Mouse (Mus musculus): ENCODE measurements around the gene Lipc. TPM values are rescaled to one million over a fixed set of nuclear protein-coding genes. Genes with fewer than 3 reads are reported as not detected.

The Lipc gene
- polyA plus RNA-seq, 1 experiment from 2014 or later: not detected

DNA sequence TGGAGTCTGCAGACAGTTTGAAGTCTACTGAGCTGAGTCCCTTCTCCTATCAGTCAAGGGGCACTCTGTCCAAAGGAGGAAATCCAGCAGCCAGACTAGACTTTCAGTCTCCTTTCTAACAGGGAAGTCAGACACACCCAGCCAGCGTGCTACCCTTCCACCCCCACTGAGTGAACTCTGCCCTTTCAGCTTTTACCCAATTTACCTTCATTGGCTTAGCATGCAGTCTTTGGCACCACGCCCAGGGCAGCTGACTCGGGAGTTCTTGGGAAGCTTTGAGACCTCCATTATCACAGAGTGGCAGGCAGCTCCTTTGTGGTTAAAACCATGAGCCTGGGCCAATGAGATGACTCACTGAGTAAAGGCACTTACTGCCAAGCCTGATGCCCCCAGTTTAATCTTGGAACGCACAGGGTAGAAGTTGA is 117.3 kb downstream of the Lipc start:
- H3K4me3 ChIP-seq (ENCODE audit: low read depth, low read length): no peak overlapping the region
- H3K4me1 ChIP-seq (replicated peaks; ENCODE audit: control insufficient read depth, insufficient read depth, low read length): no peaks in the 10 kb centered on the region
- no peaks in the 10 kb centered on the region for H3K9me3 ChIP-seq (ENCODE audit: control insufficient read depth, low read length)
- H3K27ac ChIP-seq (ENCODE audit: low read depth, low read length): no peak overlapping the region
- H3K27me3 ChIP-seq (ENCODE audit: control insufficient read depth, insufficient read depth, low read length): no peaks in the 10 kb centered on the region
- no peak overlapping the region for H3K4me2 ChIP-seq (ENCODE audit: low read depth, low read length, severe bottlenecking)
- no peak overlapping the region for H3K9ac ChIP-seq (ENCODE audit: low read length)
- WGBS: 66% methylated on average over 4 of the region's 4 CpGs
- no peaks in the 10 kb centered on the region for H3K36me3 ChIP-seq (ENCODE audit: control insufficient read depth, insufficient read depth, low read length)
- ATAC-seq (replicated peaks; ENCODE audit: low FRiP score): no peak
- peak; percentile 61 for DNase-seq (ENCODE audit: low spot score)

GRCm38 (mm10) chr9:70834217-70834616 is 117.8 kb downstream of the Lipc start:
- Histone ChIP-seq H3K27ac (ENCODE audit: low read depth, low read length) (no peak overlapping the region), H3K9me3 (ENCODE audit: control insufficient read depth, low read length) (no peaks in the 10 kb centered on the region), H3K4me1 (replicated peaks; ENCODE audit: control insufficient read depth, insufficient read depth, low read length) (no peaks in the 10 kb centered on the region), H3K9ac (ENCODE audit: low read length) (no peak overlapping the region), H3K4me2 (ENCODE audit: low read depth, low read length, severe bottlenecking) (no peak overlapping the region), H3K4me3 (ENCODE audit: low read depth, low read length) (no peak overlapping the region), H3K27me3 (ENCODE audit: control insufficient read depth, insufficient read depth, low read length) (no peaks in the 10 kb centered on the region), H3K36me3 (ENCODE audit: control insufficient read depth, insufficient read depth, low read length) (no peaks in the 10 kb centered on the region)
- 92% methylated on average over 3 of the region's 3 CpGs for WGBS
- ATAC-seq (replicated peaks; ENCODE audit: low FRiP score): no peak
- no peak for DNase-seq (ENCODE audit: low spot score)

DNA sequence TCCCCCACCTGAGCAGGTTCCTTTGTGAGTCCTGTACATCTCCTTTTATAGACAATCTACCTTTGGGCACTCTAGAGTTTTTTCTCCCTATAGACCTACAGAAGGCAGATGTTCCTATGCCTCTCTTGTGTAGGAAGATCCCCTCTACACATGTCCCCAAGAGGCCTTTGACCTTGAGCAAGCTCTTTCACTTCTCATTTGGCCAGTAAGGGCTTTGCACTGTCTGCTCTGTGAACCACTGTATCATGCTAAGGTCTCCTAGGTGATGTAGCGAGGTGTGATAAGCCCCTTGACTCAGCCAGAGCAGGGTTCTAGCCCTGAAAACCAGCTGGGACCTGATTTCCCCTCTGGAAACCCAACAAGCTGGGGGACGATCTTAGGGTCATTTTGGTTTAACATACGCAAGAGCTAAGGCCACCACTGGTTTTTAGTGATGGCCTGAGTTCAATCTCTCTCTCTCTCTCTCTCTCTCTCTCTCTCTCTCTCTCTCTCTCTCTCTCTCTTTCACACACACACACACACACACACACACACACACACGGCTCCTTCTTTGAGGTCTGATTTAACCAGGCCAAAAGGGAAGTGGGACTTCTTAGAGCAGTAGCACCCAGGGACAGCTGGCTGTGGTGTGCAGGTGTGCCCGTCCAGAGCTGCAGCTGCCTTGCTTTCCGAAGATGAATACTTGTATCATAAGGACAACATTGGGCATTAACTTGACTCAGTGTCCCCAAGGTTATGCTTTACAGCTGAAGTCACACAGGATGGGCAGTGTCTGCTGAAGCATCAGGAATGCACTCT is 118.7 kb downstream of the Lipc start:
- ATAC-seq (replicated peaks; ENCODE audit: low FRiP score) (no peak), DNase-seq (ENCODE audit: low spot score) (no peak)
- Histone ChIP-seq H3K4me3 (ENCODE audit: low read depth, low read length) (no peak overlapping the region), H3K9me3 (ENCODE audit: control insufficient read depth, low read length) (no peaks in the 10 kb centered on the region), H3K4me2 (ENCODE audit: low read depth, low read length, severe bottlenecking) (no peak overlapping the region), H3K27ac (ENCODE audit: low read depth, low read length) (no peak overlapping the region), H3K27me3 (ENCODE audit: control insufficient read depth, insufficient read depth, low read length) (no peaks in the 10 kb centered on the region), H3K36me3 (ENCODE audit: control insufficient read depth, insufficient read depth, low read length) (no peaks in the 10 kb centered on the region), H3K9ac (ENCODE audit: low read length) (no peak overlapping the region), H3K4me1 (replicated peaks; ENCODE audit: control insufficient read depth, insufficient read depth, low read length) (no peaks in the 10 kb centered on the region)
- 84% methylated on average over 6 of the region's 6 CpGs for WGBS

DNA sequence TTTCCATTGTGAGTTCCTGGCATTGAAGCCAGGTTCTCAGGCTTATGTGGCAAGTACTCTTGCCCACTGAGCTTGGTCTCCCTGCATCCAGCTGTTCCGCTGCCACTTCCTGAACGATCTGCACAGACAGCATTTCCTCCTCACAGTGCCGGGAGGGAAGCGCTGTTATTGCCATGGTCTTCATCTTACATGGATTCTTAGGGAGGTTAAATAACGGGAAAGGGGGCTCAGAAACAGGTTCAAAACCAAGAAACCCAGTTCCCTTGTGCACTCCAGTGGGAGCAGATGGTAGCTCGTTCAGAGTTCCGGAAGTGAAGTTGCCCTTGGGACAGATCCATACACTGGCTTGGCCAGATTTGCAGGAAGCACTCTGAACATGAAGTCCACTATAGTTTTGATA is 119.8 kb downstream of the Lipc start:
- no peak overlapping the region for H3K27ac ChIP-seq (ENCODE audit: low read depth, low read length)
- no peak overlapping the region for H3K4me3 ChIP-seq (ENCODE audit: low read depth, low read length)
- no peaks in the 10 kb centered on the region for H3K9me3 ChIP-seq (ENCODE audit: control insufficient read depth, low read length)
- DNase-seq (ENCODE audit: low spot score) (no peak), ATAC-seq (replicated peaks; ENCODE audit: low FRiP score) (no peak)
- no peaks in the 10 kb centered on the region for H3K36me3 ChIP-seq (ENCODE audit: control insufficient read depth, insufficient read depth, low read length)
- no peaks in the 10 kb centered on the region for H3K4me1 ChIP-seq (replicated peaks; ENCODE audit: control insufficient read depth, insufficient read depth, low read length)
- H3K9ac ChIP-seq (ENCODE audit: low read length): no peak overlapping the region
- 89% methylated on average over 7 of the region's 7 CpGs for WGBS
- no peaks in the 10 kb centered on the region for H3K27me3 ChIP-seq (ENCODE audit: control insufficient read depth, insufficient read depth, low read length)
- H3K4me2 ChIP-seq (ENCODE audit: low read depth, low read length, severe bottlenecking): no peak overlapping the region

GRCm38 (mm10) chr9:70830844-70831529 is 121.0 kb downstream of the Lipc start:
- no peak overlapping the region for H3K27ac ChIP-seq (ENCODE audit: low read depth, low read length)
- H3K4me3 ChIP-seq (ENCODE audit: low read depth, low read length): no peak overlapping the region
- H3K9me3 ChIP-seq (ENCODE audit: control insufficient read depth, low read length): no peaks in the 10 kb centered on the region
- H3K9ac ChIP-seq (ENCODE audit: low read length): no peak overlapping the region
- H3K4me1 ChIP-seq (replicated peaks; ENCODE audit: control insufficient read depth, insufficient read depth, low read length): no peaks in the 10 kb centered on the region
- no peaks in the 10 kb centered on the region for H3K27me3 ChIP-seq (ENCODE audit: control insufficient read depth, insufficient read depth, low read length)
- DNase-seq (ENCODE audit: low spot score) (no peak), ATAC-seq (replicated peaks; ENCODE audit: low FRiP score) (no peak)
- H3K36me3 ChIP-seq (ENCODE audit: control insufficient read depth, insufficient read depth, low read length): no peaks in the 10 kb centered on the region
- 89% methylated on average over 6 of the region's 6 CpGs for WGBS
- no peak overlapping the region for H3K4me2 ChIP-seq (ENCODE audit: low read depth, low read length, severe bottlenecking)

DNA sequence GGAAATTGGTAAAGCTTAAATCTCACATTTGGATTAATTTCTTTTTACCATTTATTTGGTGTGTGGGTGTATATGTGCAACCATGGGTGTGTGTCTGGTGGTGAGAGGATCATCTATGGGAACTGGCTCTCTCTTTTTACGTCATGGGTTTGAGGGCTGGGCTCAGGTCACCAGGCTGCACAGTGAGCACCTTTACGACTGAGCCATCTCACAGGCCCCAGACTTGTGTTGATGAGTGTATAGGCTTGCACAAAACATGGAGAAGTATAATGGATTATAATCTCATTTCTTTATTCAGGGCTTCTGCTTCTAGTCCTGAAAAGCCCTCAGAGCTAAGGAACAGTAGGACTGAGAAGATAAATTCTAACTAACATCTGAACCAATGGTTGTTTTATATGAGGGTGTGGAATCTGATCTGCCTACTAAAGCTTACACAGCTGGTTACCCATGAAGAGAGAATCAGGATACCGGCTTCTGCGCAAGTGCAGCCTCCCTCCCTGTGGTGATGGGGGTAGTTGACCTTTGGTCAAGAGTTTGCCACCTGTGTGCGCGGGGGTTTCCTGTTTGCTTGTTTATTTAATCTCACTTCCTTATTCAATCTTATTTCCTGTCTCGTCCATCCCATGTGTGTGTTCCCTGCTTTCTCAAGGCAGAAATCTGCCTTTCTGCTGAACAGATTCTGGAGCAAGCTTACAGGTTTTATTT is 122.1 kb downstream of the Lipc start:
- Histone ChIP-seq H3K4me2 (ENCODE audit: low read depth, low read length, severe bottlenecking) (no peak overlapping the region), H3K36me3 (ENCODE audit: control insufficient read depth, insufficient read depth, low read length) (no peaks in the 10 kb centered on the region), H3K9me3 (ENCODE audit: control insufficient read depth, low read length) (no peaks in the 10 kb centered on the region), H3K27me3 (ENCODE audit: control insufficient read depth, insufficient read depth, low read length) (no peaks in the 10 kb centered on the region), H3K27ac (ENCODE audit: low read depth, low read length) (no peak overlapping the region), H3K4me1 (replicated peaks; ENCODE audit: control insufficient read depth, insufficient read depth, low read length) (no peaks in the 10 kb centered on the region), H3K9ac (ENCODE audit: low read length) (no peak overlapping the region), H3K4me3 (ENCODE audit: low read depth, low read length) (no peak overlapping the region)
- 82% methylated on average over 7 of the region's 7 CpGs for WGBS
- DNase-seq (ENCODE audit: low spot score): no peak
- no peak for ATAC-seq (replicated peaks; ENCODE audit: low FRiP score)

DNA sequence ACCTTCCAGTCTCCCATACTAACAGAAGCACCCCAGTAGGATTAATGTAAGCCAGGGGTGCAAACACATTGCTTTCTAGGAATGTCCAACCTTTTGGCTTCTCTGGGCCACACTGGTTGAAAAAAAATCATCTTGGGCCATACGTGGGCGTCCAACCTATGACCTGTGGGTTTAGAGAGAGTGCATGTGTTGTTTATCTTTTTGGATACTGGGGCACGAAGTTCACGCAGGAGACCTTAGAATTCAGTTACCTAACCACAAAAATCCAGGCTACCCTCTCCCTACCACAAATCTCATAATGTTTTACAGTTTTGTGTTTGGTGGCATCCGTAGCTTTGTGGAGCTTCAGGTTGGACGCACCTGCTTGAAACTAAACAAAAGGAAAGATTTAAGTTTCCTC is 124.1 kb downstream of the Lipc start:
- no peak overlapping the region for H3K4me3 ChIP-seq (ENCODE audit: low read depth, low read length)
- H3K36me3 ChIP-seq (ENCODE audit: control insufficient read depth, insufficient read depth, low read length): no peaks in the 10 kb centered on the region
- H3K27me3 ChIP-seq (ENCODE audit: control insufficient read depth, insufficient read depth, low read length): no peaks in the 10 kb centered on the region
- ATAC-seq (replicated peaks; ENCODE audit: low FRiP score) (no peak), DNase-seq (ENCODE audit: low spot score) (no peak)
- no peak overlapping the region for H3K9ac ChIP-seq (ENCODE audit: low read length)
- H3K9me3 ChIP-seq (ENCODE audit: control insufficient read depth, low read length): no peaks in the 10 kb centered on the region
- H3K27ac ChIP-seq (ENCODE audit: low read depth, low read length): no peak overlapping the region
- no peaks in the 10 kb centered on the region for H3K4me1 ChIP-seq (replicated peaks; ENCODE audit: control insufficient read depth, insufficient read depth, low read length)
- no peak overlapping the region for H3K4me2 ChIP-seq (ENCODE audit: low read depth, low read length, severe bottlenecking)
- WGBS: 97% methylated on average over 6 of the region's 6 CpGs

GRCm38 (mm10) chr9:70824103-70824502 is 127.9 kb downstream of the Lipc start:
- Histone ChIP-seq H3K36me3 (ENCODE audit: control insufficient read depth, insufficient read depth, low read length) (no peaks in the 10 kb centered on the region), H3K4me1 (replicated peaks; ENCODE audit: control insufficient read depth, insufficient read depth, low read length) (no peaks in the 10 kb centered on the region), H3K27me3 (ENCODE audit: control insufficient read depth, insufficient read depth, low read length) (no peaks in the 10 kb centered on the region), H3K9ac (ENCODE audit: low read length) (no peak overlapping the region), H3K4me2 (ENCODE audit: low read depth, low read length, severe bottlenecking) (no peak overlapping the region), H3K4me3 (ENCODE audit: low read depth, low read length) (no peak overlapping the region), H3K27ac (ENCODE audit: low read depth, low read length) (no peak overlapping the region), H3K9me3 (ENCODE audit: control insufficient read depth, low read length) (no peaks in the 10 kb centered on the region)
- no peak for ATAC-seq (replicated peaks; ENCODE audit: low FRiP score)
- WGBS: 85% methylated on average over 3 of the region's 3 CpGs
- DNase-seq (ENCODE audit: low spot score): no peak
